Mouse (Mus musculus): ENCODE results near the gene T.

GRCm38 (mm10) chr17:8468716-8469344, 34.6 kb downstream of the T start:
- TF ChIP-seq GATA1 (IDR thresholded peaks at IDR 0.05; ENCODE audit: borderline replicate concordance, low read length) (no peak), FLI1 (IDR thresholded peaks at IDR 0.05; ENCODE audit: low read length) (no peak)

All from megakaryocyte, embryonic 14.5 days (primary cell).